Mouse (Mus musculus) A20 (cell line): ENCODE results near the gene Siah3.
A peak's percentile ranks its signal among the peaks of the same experiment; 100 is the strongest.

Source experiments
- DNase-seq: peaks from one replicate; pipeline ENCODE4 v3.0.0-alpha.2; 2011; ENCODE audit warnings: low read depth, low spot score

Gene Siah3

GRCm38 (mm10) chr14:75519668-75520067 is 63.9 kb downstream of the Siah3 start:
- no peak for DNase-seq

DNA sequence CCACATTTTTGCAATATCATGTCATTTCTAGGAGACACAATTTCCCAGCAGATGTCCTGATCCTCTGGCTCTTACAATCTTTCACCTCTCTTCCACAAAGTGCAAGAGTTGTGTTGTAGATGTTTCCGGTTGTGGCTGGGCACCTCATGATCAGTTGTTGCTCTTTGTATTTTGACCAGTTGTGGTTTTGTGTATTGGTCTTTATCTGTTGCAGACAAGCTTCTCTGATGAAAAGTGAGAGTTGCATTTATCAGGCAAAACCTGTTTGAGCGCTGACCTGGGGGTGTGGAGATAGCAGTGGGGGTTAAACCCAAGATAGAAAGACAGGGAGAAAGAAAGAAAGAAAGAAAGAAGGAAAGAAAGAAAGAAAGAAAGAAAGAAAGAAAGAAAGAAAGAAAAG is 68.9 kb downstream of the Siah3 start:
- DNase-seq = no peak

- DNase-seq = no peak
These were observed 69.8 kb downstream of the Siah3 start for GRCm38 (mm10) chr14:75525376-75526145.

DNA sequence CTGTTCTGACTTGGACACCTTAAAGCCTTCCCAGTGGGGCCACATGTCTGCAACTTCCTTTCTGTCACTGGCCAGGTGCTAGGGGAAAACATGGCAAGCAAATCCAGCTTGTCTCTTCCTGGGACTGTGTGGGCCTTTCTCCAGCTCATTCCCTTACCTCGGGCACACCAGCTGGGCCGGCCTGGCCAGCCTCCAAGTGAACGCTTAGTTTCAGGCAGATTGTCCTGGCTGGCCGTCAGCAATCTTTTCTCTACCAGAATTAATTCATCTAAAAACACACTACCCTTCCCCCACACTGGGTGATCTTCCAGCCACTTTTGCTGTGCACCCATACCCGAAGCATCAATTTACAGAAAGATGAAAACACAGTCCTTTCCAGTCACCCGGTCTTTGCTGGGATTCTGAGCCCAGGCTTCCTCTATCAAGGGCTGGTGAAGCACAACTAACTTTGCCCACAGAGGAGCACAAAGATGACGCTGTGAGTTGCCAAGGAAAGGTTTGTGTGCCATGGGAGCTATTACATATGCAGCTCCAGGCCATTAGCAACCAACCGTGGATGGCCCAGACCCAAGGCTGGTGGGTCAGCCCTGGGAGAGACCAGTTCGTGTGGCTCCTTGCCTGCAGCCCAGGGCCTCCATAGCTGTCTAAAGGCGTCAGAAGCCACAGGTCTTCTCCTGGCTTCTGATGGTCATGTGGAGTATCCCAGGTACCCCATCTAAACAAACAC is 71.8 kb downstream of the Siah3 start:
- DNase-seq = no peak

DNA sequence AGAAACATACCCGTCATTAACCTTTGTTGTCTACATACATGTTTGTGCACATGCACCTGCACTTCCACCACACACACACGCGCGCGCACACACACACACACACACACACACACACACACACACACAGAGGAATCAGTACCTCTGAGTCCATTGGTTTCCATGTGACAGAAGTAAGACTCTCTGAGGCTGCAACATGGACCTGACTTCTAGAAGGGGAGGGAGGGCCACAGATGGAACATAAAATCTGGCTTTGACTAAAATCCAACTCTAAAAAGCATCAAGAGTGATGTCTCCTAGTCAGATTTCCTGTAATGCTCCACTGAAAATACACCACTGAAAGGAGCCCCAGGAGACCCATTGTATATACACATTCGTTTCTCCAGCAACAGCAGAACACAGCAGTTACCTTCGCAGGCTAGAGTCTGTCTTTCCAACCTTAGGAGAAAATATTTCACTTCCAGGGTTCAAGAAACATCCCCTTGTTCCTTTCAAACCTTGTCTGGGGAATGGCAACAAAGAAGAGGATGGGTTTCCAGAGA is 75.1 kb downstream of the Siah3 start:
- no peak for DNase-seq

DNA sequence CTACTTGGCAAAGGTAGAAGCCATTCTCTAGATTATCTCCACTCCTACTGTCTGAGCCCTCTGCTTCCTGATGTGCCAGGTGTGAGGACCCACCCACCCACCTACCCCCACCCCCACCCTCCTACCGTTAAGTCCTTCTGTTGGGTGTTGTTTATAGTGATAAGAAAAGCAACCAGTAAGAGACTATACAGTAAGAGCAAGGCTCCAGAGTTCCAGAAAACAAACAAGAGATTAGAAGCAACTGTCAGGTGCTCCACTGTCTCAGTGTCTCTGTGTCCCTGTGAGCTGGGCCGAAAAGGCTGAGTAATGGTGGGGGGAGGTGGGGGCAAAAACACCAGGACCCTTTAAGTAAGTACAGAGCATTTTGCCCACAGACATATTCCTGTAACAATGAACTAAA is 83.4 kb downstream of the Siah3 start:
- no peak for DNase-seq

DNA sequence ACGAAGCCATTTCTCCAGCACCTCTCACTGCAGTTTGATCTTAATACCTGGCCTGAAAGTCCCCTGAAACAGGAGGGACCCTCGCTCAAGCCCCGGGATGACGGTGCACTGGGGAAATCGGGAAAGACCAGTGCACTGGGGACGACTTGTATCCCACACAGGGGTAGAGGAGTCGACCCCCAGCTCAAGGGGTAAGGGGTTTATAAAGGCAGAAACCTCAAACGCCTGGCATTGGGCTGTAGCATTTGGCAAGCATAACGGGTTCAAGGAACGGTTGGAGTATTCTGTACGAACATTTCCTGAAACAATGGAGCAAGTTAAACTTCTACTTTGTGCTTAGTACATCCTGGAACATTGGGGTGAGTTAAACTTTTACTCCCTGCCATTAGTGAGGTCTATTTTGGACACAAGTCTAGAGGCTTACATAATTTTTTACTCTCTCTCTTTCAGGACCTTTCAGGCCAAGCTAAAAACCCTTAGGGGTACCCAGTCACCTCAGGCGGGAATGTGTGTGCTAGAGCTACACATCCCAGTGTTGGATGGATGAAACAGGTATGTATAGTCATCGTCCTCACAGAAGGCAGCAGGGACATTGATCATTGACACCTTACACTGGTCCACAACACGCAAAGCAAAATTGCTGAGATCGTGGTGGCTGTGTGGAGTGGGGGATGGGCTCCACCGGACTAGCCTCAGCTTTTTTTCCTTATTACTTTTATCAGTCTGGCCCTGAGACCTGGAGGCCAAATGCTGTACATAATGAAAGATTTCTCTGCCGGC is 84.6 kb downstream of the Siah3 start:
- no peak for DNase-seq

- DNase-seq = no peak
These were observed 85.2 kb downstream of the Siah3 start for GRCm38 (mm10) chr14:75540996-75541350.

GRCm38 (mm10) chr14:75541731-75542130 is 85.9 kb downstream of the Siah3 start:
- DNase-seq = no peak

- peak; percentile 16 for DNase-seq
These were observed 106.0 kb downstream of the Siah3 start for GRCm38 (mm10) chr14:75561577-75562331.

DNA sequence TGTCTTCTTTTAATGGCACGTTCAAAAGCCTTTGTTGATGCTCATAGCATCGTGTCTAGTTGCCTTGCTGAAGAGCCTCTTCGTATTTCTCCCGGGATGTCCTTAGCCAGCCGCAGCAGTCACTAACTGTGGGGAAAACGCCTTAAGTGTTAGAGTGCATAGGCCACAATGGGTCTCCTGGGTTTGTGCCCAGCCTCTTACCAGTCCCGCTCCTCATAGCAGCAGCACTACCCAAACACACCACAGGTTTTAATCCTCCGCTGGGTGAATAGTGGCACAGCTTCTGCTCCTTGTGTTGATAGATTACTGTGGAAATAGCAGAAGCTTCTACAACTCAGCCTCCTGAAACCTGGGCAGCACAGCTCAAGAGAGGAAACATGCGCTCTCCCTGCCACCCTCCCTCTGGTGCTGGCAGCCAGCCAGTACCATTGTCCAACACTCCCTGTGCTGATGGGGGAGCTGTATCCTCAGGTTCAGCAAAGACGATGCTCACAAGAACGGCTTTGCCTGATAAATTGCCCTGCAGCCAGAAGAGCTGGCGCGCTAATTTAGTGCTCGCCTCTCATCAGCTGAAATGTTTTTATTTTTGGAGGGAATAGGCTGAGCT is 109.9 kb downstream of the Siah3 start:
- no peak for DNase-seq

DNA sequence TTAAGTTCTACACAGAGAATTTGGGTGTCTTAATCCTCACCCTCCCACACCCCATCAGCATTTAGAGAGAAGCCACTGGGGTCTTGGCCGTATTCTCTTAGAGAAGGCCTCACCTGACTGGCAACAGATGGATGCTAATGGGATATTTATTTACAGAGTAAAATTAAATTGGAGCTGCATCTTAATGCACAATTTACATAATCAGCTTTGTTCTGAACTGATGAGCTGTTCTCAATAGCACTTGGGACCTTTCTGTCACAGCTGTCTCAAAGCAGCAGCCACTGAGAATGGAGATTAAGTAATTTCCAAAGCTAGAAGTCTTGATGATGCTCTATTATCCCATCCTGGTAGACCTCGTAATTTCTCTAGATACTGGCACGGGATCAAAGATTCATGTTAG is 110.5 kb downstream of the Siah3 start:
- DNase-seq = no peak

GRCm38 (mm10) chr14:75579010-75579409 is 123.2 kb downstream of the Siah3 start:
- no peak for DNase-seq
